Mouse (Mus musculus): ENCODE results near the gene Vamp5. TPM values are rescaled to one million over a fixed set of nuclear protein-coding genes. Genes with fewer than 3 reads are reported as not detected.

The Vamp5 gene
- total and polyA plus RNA-seq, 3 experiments, result 49.3 to 99.6 (median 58.3) TPM

DNA sequence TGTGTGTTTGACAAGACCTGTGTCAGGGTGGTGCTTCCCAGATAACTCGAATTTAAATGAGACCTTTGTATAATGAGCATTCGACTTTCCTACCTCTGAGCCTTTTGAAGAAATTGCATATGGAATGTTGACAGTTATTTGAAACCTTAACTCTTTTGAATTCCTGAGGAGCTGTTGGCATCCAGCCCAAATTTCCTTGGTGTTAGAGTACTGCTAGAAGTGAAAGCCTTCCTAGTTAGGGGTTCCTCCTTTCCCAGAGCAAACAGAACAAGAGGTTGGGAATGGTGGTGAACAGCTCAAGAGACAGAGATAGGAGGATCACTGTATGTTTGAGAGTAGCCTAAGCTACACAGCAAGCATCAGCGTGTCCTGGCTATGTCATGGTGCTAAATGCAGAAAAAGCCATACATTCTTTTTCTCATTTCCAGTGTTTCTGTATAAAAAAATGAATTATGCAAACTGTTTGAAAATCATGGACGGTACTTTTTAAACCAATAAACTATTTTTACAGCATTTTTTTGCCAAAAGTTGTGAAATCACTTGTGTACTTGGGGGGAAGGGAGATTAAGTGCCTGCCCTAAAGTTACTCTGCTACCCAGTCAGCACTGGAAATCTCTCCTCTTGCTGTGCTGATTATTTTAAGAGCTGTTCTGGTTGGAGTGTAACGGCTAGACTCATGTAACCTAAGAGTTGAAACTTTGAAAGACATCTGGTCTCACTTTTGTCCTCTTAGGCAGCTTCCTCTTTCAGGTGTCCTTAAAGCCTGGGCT is 27.4 kb downstream of the Vamp5 start:
- H3K4me3 ChIP-seq, result no peak overlapping the region
- no peak for TF ChIP-seq EP300 (IDR thresholded peaks at IDR 0.05; ENCODE audit: insufficient read depth, low read depth, low read length)
- no peak for TF ChIP-seq POLR2A (IDR thresholded peaks at IDR 0.05; ENCODE audit: insufficient read depth, low read depth, low read length)
- TF ChIP-seq CTCF (IDR thresholded peaks at IDR 0.05), result no peak
- intact Hi-C loops (cut with DNase I), result no loop called here
- 55% methylated on average over 5 of the region's 5 CpGs for WGBS
- H3K27me3 ChIP-seq (ENCODE audit: control insufficient read depth, insufficient read depth, low read length), result no peaks in the 10 kb centered on the region
- H3K4me1 ChIP-seq (ENCODE audit: control insufficient read depth, insufficient read depth, low read length), result peaks cover 14% of the 10 kb centered on the region
- no peak for DNase-seq
- H3K36me3 ChIP-seq (ENCODE audit: control insufficient read depth, insufficient read depth, low read length), result peaks cover 21% of the 10 kb centered on the region
- H3K9ac ChIP-seq (ENCODE audit: low read depth, low read length), result no peak overlapping the region
- peaks cover 2% of the 10 kb centered on the region; the same call in 1 of the 2 replicates for H3K79me2 ChIP-seq (replicated peaks; ENCODE audit: control insufficient read depth, insufficient read depth, low read length)
- peak overlapping the region; percentile 28; the same call in 1 of the 2 replicates for H3K27ac ChIP-seq

DNA sequence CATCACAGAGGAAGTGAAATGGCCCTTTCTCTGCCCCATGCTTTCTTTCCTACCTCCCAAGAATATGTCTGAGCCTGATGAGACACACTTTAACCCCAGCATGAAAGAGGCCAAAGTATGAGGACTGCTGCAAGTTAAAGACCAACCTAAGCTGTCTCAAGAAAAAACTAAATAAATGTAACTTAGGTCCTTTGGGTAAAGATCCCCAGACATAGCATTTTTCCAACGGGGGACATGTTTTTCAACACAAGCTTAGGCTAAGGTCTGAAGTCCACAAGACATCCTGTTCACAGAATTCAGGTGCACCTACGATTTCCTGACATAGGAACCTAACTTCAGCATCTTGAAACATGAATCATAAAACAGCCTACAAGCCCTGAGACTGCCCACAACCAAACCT is 30.1 kb downstream of the Vamp5 start:
- Histone ChIP-seq H3K79me2 (replicated peaks; ENCODE audit: control insufficient read depth, insufficient read depth, low read length) (peaks cover 4% of the 10 kb centered on the region), H3K4me1 (ENCODE audit: control insufficient read depth, insufficient read depth, low read length) (peaks cover 11% of the 10 kb centered on the region), H3K27ac (no peak overlapping the region), H3K9ac (ENCODE audit: low read depth, low read length) (no peak overlapping the region), H3K36me3 (ENCODE audit: control insufficient read depth, insufficient read depth, low read length) (peaks cover 21% of the 10 kb centered on the region), H3K27me3 (ENCODE audit: control insufficient read depth, insufficient read depth, low read length) (no peaks in the 10 kb centered on the region), H3K4me3 (no peak overlapping the region)
- intact Hi-C loops (cut with DNase I), result no loop called here
- 79% methylated on average over 2 of the region's 2 CpGs for WGBS
- no peak for TF ChIP-seq CTCF (IDR thresholded peaks at IDR 0.05)
- TF ChIP-seq POLR2A (IDR thresholded peaks at IDR 0.05; ENCODE audit: insufficient read depth, low read depth, low read length), result no peak
- TF ChIP-seq EP300 (IDR thresholded peaks at IDR 0.05; ENCODE audit: insufficient read depth, low read depth, low read length), result no peak
- no peak for DNase-seq

GRCm38 (mm10) chr6:72348411-72348810 is 31.9 kb downstream of the Vamp5 start:
- peak overlapping the region; percentile 49 for H3K9ac ChIP-seq (ENCODE audit: low read depth, low read length)
- 60% methylated on average over 10 of the region's 10 CpGs for WGBS
- peaks cover 11% of the 10 kb centered on the region for H3K4me1 ChIP-seq (ENCODE audit: control insufficient read depth, insufficient read depth, low read length)
- intact Hi-C loops (cut with DNase I), result no loop called here
- H3K27ac ChIP-seq, result peak overlapping the region; percentile 97
- H3K4me3 ChIP-seq, result peak overlapping the region; percentile 71; the same call in 1 of the 2 replicates
- no peak for TF ChIP-seq POLR2A (IDR thresholded peaks at IDR 0.05; ENCODE audit: insufficient read depth, low read depth, low read length)
- TF ChIP-seq CTCF (IDR thresholded peaks at IDR 0.05), result no peak
- TF ChIP-seq EP300 (IDR thresholded peaks at IDR 0.05; ENCODE audit: insufficient read depth, low read depth, low read length), result no peak
- H3K79me2 ChIP-seq (replicated peaks; ENCODE audit: control insufficient read depth, insufficient read depth, low read length), result peaks cover 6% of the 10 kb centered on the region
- DNase-seq, result no peak
- no peaks in the 10 kb centered on the region for H3K27me3 ChIP-seq (ENCODE audit: control insufficient read depth, insufficient read depth, low read length)
- peaks cover 25% of the 10 kb centered on the region for H3K36me3 ChIP-seq (ENCODE audit: control insufficient read depth, insufficient read depth, low read length)

- peak within 1 kb of the TSS; percentile 95 for H3K9ac ChIP-seq (ENCODE audit: low read depth, low read length)
- peak within 1 kb of the TSS; percentile 71 for H3K4me3 ChIP-seq
- intact Hi-C loops (cut with DNase I), result no loop called here
- DNase-seq, result peak; percentile 85 to 86
- TF ChIP-seq CTCF (IDR thresholded peaks at IDR 0.05) (peak; percentile 45), EP300 (IDR thresholded peaks at IDR 0.05; ENCODE audit: insufficient read depth, low read depth, low read length) (0 out of 2 replicates have a peak, but pooled peaks have one; percentile 37), POLR2A (IDR thresholded peaks at IDR 0.05; ENCODE audit: insufficient read depth, low read depth, low read length) (peak; percentile 71)
- H3K27ac ChIP-seq, result peak within 1 kb of the TSS; percentile 97
- WGBS, result under 1% methylated on average over 71 of the region's 72 CpGs
- H3K79me2 ChIP-seq (replicated peaks; ENCODE audit: control insufficient read depth, insufficient read depth, low read length), result peaks cover 6% of the 10 kb centered on the region
- H3K27me3 ChIP-seq (ENCODE audit: control insufficient read depth, insufficient read depth, low read length), result no peaks in the 10 kb centered on the region
- peaks cover 11% of the 10 kb centered on the region for H3K4me1 ChIP-seq (ENCODE audit: control insufficient read depth, insufficient read depth, low read length)
- peaks cover 22% of the 10 kb centered on the region for H3K36me3 ChIP-seq (ENCODE audit: control insufficient read depth, insufficient read depth, low read length)
These were observed 32.9 kb downstream of the Vamp5 start, which contains the start of gene 0610030E20Rik for GRCm38 (mm10) chr6:72347166-72347941. 0610030E20Rik (plus strand) TSS chr6:72347317.

GRCm38 (mm10) chr6:72346261-72346660 is 34.0 kb downstream of the Vamp5 start:
- Histone ChIP-seq H3K79me2 (replicated peaks; ENCODE audit: control insufficient read depth, insufficient read depth, low read length) (peaks cover 6% of the 10 kb centered on the region), H3K27me3 (ENCODE audit: control insufficient read depth, insufficient read depth, low read length) (no peaks in the 10 kb centered on the region), H3K27ac (no peak overlapping the region), H3K4me3 (no peak overlapping the region), H3K36me3 (ENCODE audit: control insufficient read depth, insufficient read depth, low read length) (peaks cover 19% of the 10 kb centered on the region), H3K4me1 (ENCODE audit: control insufficient read depth, insufficient read depth, low read length) (peaks cover 11% of the 10 kb centered on the region), H3K9ac (ENCODE audit: low read depth, low read length) (no peak overlapping the region)
- WGBS, result 89% methylated on average over 4 of the region's 4 CpGs
- no peak for DNase-seq
- intact Hi-C loops (cut with DNase I), result no loop called here
- TF ChIP-seq CTCF (IDR thresholded peaks at IDR 0.05), result no peak
- no peak for TF ChIP-seq EP300 (IDR thresholded peaks at IDR 0.05; ENCODE audit: insufficient read depth, low read depth, low read length)
- no peak for TF ChIP-seq POLR2A (IDR thresholded peaks at IDR 0.05; ENCODE audit: insufficient read depth, low read depth, low read length)

Data from heart, adult 2 months (tissue).